Mouse (Mus musculus): ENCODE measurements at regions not wholly inside any gene's neighbourhood (a gene's known extent, or its start where the extent isn't known, plus 50 kb on each side); places are given as distances from the start of the nearest gene placed in this dataset.

DNA sequence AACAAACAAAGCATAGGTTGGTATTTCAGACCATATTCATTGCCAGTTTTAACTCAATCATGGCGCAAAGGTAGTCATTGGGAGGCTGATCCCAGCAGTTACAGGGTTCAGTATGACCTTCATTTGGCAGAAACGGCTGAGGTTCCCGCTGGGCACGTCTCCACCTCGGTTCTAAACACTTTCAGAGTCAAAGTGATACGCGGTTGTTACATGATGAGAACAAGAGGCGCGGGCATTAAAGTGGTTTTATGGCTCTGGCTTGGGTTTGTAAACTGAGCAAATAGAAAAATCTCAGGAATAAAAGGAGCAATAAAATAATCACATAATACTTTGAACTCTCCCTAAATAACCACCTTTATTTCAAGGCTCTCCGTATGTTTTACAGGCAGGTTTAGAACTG lies 146.0 kb upstream of the Irf2bp2 start:
- DNase-seq: no peak

DNA sequence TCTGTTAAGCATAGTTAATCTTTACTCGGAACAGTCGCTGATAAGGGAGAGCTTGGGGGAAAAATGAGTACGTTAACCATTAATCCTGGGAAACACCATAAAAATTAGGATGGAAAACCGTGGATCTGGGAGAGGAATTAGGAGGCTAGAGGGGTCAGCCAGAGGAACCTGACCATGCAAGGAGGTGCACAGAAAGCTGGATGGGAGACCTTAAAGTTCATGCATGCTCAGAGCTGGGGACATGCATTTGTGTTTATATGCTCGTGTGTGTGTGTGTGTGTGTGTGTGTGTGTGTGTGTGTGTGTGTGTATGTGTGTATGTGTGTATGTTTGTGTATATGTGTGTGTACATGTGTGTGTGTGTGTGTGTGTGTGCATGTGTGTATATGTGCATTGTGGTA lies 143.2 kb upstream of the Irf2bp2 start:
- DNase-seq: no peak

DNA sequence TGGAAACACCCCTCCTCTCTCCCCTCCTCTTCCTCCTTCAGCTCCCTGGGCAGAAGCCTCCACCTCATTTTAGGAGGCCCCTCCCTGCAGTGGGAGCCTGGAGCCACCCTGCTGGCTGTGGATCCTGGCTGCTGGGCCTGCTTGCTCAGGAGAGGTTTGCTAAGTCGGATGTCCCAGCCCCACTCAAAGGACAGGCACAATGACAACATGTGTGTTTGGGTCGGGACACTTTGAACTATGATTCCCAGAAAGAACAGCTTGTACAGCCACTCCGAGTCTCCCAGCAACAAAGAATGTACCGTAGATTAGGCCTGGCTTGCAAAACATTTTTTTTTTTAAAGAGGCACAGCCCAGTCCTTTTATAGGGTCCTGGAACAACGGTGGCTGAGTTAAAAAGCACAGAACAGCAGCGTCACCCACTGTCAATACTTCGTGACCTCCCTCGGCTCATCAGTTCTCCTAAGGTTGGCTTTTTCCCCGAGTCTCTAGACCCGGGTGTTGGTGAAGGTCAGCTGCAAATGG lies 142.7 kb upstream of the Irf2bp2 start:
- peak; percentile 86 for DNase-seq

DNA sequence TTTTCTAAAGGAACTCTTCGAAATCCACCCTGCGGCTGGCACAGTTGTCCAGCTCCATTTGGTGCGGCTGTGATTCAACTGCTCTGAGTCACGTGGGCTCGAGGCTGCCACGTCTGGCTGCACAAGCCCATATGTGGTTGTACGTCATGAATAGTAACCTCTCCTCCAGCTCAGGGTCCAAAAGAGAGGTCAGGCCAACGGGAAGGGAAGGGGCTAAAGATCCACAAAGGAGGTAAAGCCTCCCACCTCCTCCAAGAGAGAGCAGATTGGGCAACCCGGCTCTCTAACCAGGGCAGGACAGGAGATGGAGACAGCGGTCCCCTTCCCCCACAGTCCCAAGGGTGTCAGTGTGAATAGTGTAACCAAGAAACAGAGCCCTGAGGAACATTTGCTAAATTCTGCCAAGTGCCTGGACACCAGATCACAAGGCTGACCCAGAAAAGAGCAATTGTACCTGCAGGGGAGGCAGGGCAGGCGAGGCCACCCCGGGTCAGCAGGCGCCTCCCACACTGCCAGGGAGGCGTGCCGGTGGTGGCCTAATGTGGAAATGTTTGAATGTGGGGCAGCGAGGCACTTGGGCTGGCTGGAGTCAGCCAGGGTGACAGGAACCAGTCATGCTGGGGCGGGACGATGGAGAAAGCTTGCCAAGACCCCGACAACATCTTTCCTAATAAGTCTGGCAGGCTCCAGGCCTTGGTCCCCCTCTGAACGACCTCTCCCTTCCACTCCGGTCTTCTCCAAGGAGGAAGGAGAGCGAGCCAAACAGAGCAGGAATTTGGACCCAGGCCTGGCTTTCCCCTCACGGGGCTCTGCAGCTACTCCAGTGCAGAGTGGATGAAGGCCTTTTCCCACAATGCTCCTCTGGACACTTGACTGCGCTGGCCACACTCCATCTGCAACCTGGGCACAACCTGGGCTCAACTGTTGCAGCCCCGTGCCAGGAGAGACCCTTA lies 142.0 kb upstream of the Irf2bp2 start:
- DNase-seq: peak; percentile 91

DNA sequence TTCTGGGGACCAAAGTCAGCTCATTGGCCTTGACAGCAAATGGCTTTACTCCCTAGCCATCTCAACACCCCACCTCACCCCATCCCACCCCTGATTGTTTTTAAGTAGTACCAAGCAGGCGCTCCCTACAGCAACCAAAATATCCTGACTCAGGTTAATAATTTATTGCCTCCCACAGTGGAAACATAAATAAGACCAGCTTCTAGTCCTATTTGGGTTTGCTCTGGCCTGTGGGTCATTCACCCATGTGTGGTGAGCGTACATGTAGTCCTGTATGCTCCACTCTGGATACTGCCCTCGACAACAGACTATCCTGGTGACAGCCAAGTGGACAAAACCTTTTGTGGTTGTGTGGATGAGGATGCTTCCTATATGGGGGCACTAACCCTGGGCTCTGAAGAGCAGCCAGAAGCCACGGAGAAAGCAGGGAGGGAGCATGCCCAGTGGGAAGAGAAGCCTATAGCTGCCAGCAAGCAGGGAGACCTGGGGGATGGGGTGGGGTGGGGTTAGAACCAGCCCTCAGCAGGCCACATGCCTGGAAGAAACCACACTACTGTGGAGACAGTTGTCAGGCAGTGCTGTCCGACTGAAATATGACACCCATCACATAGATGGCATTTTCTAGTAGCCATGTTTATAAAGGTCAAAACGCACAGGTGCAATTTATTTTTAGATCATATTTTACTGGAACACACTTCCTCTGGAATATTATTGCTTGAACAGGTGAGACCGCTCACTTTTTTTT lies 141.1 kb upstream of the Irf2bp2 start:
- DNase-seq: no peak

DNA sequence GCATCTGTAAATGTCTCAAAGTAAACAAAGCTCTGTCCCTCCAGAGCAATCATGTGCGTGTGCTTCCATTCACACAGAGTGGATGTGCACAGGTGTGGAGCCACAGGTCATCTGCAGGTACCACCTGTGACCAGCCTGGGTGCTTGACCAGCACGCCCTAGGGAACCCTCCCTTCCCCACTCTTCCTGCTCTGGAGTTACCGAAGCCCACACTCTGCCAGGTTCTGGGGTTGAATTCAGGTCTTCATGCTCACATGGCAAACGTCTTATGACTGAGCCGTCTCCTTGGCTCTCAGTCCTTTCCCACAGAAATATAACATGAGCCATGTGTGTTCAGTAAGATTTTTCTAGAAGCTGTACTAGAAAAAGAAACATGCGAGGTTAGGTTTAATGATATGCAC lies 140.0 kb upstream of the Irf2bp2 start:
- DNase-seq: no peak

DNA sequence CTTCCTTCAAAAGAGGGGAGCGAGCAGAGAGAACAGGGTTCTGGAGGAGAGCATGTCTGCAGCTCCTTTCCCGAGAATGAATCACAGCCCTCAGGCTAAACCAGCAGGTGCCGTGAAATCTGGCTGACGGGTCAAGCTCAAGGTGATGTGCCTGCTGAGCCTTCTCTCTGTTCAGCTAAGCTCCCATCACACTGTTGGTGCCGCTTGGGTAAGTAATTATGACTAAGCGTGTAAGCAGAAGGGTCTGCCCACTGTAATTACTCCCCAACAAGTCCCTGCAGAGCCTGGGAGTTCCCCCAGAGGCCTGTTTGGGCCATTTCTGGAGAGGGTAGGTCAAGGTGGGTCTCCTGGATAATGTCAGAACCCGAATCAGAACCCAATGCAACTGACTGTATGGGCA lies 139.5 kb upstream of the Irf2bp2 start:
- DNase-seq: no peak

DNA sequence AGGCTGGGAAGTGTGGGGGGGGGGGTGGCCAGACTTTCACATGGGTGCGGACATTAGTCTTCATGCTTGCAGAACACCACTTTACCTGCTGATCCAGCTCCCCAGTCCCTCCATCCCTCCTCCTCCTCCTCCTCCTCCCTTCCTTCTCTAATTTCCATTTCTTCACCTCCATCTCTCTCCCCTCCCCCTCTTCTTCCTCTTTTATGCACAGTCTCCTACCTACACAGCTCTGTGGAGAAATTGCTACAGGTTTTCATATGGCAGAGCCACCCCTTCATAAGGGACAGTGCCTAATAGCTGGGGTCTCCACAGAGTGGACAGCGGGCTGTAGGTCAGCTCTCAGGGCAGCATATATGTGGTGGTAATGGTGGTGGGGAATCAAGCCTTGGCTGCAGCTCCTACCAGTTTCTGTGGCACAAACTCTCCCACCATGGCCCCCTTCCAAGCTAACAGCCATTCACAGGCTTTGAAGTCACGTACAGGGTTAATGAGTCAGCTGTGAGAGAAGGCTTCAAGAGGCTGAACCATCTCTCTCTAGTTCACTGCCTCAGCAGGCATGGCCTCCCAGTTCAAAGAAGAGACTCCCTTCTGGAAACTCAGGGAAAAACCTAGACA lies 136.3 kb upstream of the Irf2bp2 start:
- no peak for DNase-seq

DNA sequence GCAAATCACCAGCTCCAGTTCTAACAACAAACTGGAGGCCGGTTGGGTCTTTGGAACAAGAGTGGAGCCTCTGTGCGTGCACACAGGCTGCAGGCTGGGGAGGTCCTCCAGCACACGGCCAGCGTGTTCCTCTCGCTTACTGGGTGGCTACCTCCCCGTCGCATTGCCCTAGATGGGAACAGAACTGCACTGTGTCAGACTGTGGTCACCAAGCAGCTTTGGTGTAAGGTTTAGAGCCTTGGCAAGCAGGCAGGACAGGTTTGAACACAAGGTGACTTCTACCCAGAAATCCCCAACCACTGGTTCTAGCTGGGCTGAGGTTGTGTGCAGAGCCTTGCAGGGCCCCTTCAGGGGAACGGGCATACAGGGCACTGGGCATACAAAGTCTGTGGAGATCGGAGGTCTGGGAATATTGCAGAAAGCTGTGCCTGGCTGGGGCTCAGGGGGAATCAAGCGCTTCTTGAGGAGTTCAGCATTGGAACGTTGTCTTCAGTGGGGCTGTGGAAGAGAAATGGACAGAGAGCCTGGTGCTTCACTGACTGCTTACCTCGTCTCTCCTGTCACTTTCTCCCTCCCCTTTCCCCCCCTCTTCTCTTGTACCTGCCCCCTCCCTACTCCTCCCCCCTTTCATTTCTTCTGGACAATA lies 135.3 kb upstream of the Irf2bp2 start:
- DNase-seq: no peak

DNA sequence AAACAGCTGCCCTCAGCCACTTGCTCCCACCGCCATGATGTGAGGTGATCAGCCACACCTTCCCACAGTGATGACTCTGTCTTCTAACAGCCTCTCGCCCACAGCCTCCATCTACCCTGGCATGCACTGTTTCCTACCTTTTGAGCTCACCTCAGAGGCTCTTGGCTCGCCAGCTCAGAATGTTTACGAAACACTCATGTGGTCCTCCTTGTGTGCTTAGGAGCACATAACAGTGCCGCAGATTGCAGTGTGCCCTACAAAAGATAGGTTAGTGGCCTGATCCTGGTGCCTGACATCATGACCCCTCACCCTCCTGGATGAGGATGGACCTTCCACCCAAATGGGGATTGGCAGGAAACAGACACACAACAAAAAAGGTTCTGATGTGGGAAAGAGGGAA lies 134.3 kb upstream of the Irf2bp2 start:
- DNase-seq: no peak

DNA sequence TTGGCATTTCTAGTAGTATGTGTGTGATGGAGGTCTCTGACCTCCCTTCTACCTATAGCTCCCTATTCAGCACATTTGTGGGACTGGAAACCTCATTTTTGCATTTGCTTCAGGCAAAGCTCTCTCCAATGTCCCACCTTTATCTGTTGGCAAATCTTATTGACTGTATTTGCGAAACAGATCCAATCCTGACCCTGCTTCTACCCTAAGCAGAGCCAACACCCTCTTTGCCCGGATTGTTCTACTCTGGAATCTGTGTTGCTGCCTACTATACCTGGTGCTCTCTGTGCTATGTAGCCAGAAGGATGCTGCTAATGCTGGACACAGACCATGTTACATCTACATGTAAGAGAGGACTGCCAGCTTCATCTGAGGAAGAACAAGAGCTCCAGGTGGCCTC lies 133.3 kb upstream of the Irf2bp2 start:
- no peak for DNase-seq

DNA sequence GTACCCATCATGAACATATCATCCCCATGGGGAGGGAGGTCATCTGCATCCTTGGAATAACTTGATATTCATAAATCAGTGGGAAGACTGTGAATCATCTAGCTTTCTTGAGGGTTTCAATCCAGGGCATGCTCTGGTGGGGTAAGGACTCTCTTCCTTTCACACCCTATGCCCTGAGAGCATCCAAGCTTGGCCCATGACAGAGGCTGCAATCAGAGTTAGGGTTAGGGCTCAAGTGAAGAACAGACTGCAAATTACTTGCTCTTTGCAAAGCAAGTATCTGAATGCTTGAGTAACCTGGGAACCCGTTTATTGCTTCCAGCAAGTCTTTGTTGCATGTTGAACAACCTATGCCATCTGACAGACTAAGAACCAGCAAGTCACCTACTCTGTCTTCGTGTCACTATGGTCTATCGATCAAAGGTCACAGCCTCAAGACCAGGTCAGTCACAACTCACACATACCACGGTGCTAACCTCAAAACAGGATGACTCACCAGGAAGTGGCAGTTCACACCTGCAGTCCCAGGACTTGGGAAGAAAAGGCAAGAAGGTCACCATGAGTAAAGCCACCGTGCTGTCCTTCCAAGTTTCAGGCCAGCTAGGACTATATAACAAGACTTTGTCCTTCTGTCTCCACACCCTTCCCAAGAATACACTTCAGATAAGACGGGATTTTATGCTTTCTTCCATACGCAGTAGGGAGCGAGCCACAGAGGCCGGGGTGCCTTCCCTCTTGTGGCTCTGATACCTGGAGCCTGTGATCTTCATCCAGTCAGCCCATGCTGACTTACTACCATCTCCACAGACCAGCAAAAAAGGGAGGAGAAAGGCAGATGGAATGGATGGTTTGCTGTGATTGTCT lies 129.7 kb upstream of the Irf2bp2 start:
- DNase-seq: no peak

DNA sequence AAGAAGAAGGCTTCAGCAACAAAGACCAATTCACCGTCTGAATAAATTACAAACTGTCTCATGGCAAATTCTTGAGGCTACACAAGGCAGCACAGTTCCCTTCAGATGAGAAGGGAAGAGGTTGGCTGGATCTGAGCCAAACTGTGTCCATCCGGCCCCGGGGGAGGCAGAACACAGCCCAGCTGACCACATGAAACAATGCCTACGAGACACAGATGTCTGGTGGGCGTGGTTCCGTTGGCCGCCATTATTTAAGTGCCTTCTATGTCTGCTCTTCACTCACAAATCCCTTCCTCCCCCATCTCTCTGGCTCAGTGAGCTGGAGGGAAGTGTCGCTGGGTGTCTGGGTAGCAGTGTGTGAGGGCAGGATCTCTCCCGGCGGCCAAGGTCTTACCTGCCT lies 127.8 kb upstream of the Irf2bp2 start:
- peak; percentile 64 for DNase-seq

DNA sequence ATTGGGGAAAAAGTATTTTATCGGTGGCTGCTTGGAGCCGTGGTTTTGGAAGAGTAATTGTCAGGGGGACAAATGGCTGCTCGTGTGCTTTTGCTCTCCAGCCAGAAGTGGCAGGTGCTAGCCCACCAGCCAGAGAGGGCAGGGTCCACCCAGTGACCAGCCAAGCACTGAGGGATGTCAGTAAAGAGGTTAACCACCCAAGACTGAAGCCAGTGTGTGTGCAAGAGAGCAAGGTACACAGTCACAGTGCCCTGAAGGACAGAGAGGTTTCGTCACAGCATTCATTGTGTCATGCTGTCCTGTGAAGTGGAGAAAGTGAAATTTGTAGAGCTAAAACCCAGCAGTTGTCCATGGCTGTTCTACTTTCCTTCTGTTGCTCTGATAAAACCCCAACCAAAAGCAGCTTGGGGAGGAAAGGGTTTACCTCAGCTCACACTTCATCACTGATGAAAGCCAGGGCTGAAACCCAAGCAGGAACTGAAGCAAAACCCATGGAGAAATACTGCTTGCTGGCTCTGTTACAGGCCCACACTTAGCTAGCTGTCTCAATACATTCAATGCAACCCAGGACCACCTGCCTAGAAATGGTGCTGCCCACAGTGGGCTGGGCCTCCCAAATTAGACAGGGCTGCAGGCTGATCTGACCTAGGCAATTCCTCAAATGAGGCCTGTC lies 126.8 kb upstream of the Irf2bp2 start:
- peak; percentile 48 for DNase-seq

DNA sequence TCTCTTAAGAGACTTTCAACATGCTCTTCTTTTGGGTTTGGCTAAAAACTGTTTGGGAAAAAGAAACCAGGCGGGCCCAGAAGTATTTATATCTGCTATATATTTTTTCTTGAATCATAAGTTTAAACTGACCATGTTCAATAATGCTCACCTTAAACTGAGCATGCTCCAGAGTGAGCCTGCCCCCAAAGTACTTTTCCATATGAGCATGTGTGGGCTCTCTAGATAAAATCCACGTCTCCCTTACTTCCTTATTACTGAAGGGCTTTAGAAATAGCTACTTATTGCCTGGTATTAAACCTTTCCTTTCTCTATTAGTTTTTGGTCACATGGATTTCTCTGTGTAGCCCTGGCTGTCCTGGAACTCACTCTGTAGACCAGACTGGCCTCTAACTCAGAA lies 126.0 kb upstream of the Irf2bp2 start:
- no peak for DNase-seq

DNA sequence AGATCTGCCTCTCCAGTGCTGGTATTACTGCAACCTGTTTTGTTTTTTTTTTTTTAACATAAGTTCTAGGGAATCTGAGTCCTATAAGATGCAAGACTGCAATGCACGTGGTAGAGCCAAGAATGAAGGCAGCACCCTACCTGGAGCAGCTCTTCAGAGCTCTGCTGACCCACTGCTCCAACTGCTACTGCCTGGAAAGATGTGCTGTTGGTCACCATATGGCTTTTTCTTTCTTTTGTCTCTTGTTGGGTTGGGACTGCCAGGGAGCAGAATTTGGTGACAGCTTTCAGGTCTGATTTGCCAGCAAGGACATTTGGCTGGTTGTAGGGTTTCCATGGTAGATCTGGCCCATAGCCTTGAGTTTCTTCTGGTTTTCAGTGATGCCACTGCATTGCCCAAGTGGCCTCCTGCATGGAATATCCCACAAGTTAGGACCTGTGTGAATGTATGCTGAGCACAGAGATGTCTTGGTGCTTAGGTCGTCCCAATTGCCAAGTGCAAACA lies 123.9 kb upstream of the Irf2bp2 start:
- no peak for DNase-seq

DNA sequence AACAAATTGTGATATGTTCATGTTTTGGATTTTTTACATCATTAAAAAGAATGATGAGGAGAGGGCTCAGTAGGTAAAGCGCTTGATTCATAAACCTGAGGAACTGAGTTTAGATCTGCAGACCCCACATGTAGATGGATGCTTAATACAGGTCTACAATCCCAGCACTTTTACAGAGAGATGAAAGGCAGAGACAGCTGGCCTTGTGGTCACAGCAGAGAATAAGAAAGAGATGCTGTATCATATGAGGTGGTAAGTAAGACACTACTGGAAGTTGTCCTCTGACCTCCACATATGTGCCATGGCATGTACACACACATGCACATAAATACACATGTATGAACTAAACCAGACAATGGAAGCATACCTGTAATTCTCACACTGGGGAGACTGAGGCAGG lies 121.9 kb upstream of the Irf2bp2 start:
- no peak for DNase-seq

DNA sequence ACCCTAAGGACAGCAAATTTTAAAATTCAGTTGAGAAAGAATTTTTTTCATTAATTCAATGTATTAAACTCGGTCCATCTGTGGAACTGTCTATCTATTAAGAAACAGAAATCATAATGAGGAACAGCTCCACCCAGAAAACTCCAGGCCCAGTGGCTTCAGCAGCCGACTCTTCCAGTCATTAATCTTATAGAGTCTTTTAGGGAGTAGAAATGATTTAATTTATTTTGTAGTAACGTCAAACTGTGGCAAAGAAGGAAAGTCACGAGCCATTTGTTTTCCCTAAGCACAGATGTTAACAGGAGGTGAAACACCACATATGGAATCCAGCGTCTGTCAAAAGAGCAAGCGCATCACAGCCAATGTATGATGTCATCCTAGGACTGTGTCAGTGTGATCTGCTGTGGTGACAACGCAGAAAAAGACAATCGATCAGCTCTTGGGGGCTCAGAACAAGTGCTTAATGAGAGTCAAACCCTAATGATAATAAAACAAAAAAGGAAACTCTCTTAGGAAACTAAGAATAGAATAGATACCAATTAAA lies 119.9 kb upstream of the Irf2bp2 start:
- no peak for DNase-seq

DNA sequence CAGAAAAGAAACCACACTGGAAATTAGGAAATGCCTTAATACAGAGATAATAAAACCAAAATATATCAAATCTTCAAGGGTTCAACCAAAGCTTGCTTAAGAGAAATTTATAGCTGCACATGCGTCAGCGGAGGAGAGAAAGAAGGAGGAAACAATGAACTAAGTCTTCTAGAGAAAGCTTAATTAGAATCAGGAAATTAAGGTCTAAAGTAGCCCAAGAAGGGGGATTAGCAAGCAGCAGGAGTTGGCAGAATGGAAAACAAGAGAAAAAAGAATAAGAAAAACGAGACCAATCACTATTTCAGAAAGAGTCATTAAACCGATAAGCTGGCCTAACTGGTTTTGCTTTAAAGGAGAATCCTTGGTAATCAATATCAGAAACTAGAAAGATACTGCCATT lies 119.4 kb upstream of the Irf2bp2 start:
- DNase-seq: no peak

DNA sequence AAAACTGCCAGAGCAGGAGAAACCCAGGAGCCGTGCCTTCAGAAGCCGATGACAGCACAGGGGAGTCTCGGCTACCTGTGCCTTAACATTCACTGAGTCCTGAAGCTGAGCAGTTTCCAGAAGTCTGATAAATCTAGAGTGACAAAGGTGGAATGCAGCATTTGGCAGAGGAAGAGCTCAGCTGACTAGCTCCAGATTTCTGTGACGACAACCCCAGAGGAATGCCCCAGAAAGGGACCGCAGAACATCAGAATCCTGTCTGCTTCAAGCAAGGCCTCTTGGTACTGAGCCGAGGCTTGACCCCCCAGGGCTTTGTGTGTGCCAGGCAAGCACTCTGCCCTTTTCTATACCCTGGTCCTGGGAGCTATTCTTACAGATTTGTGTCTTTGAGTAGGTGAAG lies 119.0 kb upstream of the Irf2bp2 start:
- DNase-seq: peak; percentile 66
